Mouse (Mus musculus) liver (tissue): ENCODE measurements around the gene Smyd1.
"Not testable (repeated sequence)": the region's sequence is repeated elsewhere in the genome, so short reads cannot be mapped to it uniquely, and the experiment has no call there.

Experiments
- DNase-seq: peaks from one replicate; pipeline ENCODE4 v3.0.0-alpha.2; 2020; ENCODE audit warnings: mixed read lengths

Smyd1 gene

GRCm38 (mm10) chr6:71321826-71322283 lies at the start of gene Smyd1:
Smyd1 (minus strand) TSS chr6:71322233.
- DNase-seq, result no peak

- DNase-seq, result no peak
Observed at GRCm38 (mm10) chr6:71371085-71371605, 49.1 kb upstream of the Smyd1 start.

GRCm38 (mm10) chr6:71369416-71369815 lies 47.4 kb upstream of the Smyd1 start:
- DNase-seq, result no peak

GRCm38 (mm10) chr6:71363995-71364394 lies 42.0 kb upstream of the Smyd1 start:
- DNase-seq, result no peak

- no peak for DNase-seq
Observed at GRCm38 (mm10) chr6:71361156-71361670, 39.2 kb upstream of the Smyd1 start.

- DNase-seq, result no peak
Observed at GRCm38 (mm10) chr6:71360751-71361150, 38.7 kb upstream of the Smyd1 start.

- no peak for DNase-seq
Observed at GRCm38 (mm10) chr6:71360221-71360620, 38.2 kb upstream of the Smyd1 start.

GRCm38 (mm10) chr6:71357493-71357892 lies 35.5 kb upstream of the Smyd1 start:
- DNase-seq, result no peak

GRCm38 (mm10) chr6:71353722-71354121 lies 31.7 kb upstream of the Smyd1 start:
- no peak for DNase-seq

GRCm38 (mm10) chr6:71352866-71353427 lies 30.9 kb upstream of the Smyd1 start:
- no peak for DNase-seq

- no peak for DNase-seq
Observed at GRCm38 (mm10) chr6:71352201-71352600, 30.2 kb upstream of the Smyd1 start.

- no peak for DNase-seq
Observed at GRCm38 (mm10) chr6:71351201-71351600, 29.2 kb upstream of the Smyd1 start.

GRCm38 (mm10) chr6:71348006-71348405 lies 26.0 kb upstream of the Smyd1 start:
- DNase-seq, result no peak

- DNase-seq, result no peak
Observed at GRCm38 (mm10) chr6:71341179-71341578, 19.1 kb upstream of the Smyd1 start.

- DNase-seq, result no peak
Observed at GRCm38 (mm10) chr6:71339351-71339750, 17.3 kb upstream of the Smyd1 start.

GRCm38 (mm10) chr6:71338941-71339340 lies 16.9 kb upstream of the Smyd1 start:
- DNase-seq, result no peak

- DNase-seq, result no peak
Observed at GRCm38 (mm10) chr6:71337666-71338065, 15.6 kb upstream of the Smyd1 start.

- DNase-seq, result no peak
Observed at GRCm38 (mm10) chr6:71333578-71334273, 11.7 kb upstream of the Smyd1 start.

GRCm38 (mm10) chr6:71333031-71333430 lies 11.0 kb upstream of the Smyd1 start:
- DNase-seq, result no peak

- no peak for DNase-seq
Observed at GRCm38 (mm10) chr6:71332236-71332965, 10.4 kb upstream of the Smyd1 start.

- not testable (repeated sequence) for DNase-seq
Observed at GRCm38 (mm10) chr6:71331491-71331890, 9.5 kb upstream of the Smyd1 start.

- DNase-seq, result no peak
Observed at GRCm38 (mm10) chr6:71330486-71330885, 8.5 kb upstream of the Smyd1 start.

GRCm38 (mm10) chr6:71329881-71330280 lies 7.8 kb upstream of the Smyd1 start:
- DNase-seq, result no peak
